Mouse (Mus musculus) limb, embryonic 12.5 days (tissue): Measurements from ENCODE around the gene 3110040N11Rik. TPM values are rescaled to one million over a fixed set of nuclear protein-coding genes. Genes with fewer than 3 reads are reported as not detected.
"Not testable (repeated sequence)": the region's sequence is repeated elsewhere in the genome, so short reads cannot be mapped to it uniquely, and the experiment has no call there.

Source experiments
- ATAC-seq: fragments of 200-750 bp; cut with Nextera tagmentation; 2 replicates; pipeline ENCODE4 v1.8.0; 2017; ENCODE audit warnings: low read depth, moderate TSS enrichment; ENCODE audit not compliant: insufficient number of reproducible peaks, insufficient read depth, low FRiP score, low TSS enrichment
- H3K27ac ChIP-seq: fragments of 300-500 bp; sonication (generic); 2 replicates; pipeline ENCODE4 v1.5.1; 2016; ENCODE audit warnings: mild to moderate bottlenecking, moderate library complexity
- H3K27me3 ChIP-seq: fragments of 300-500 bp; sonication (generic); 2 replicates; pipeline ENCODE4 v1.6.1; 2016; ENCODE audit warnings: mild to moderate bottlenecking, moderate library complexity
- H3K36me3 ChIP-seq: fragments of 300-500 bp; sonication (generic); 2 replicates; pipeline ENCODE4 v1.6.1; 2016; ENCODE audit warnings: mild to moderate bottlenecking, moderate library complexity
- H3K4me1 ChIP-seq: fragments of 300-500 bp; sonication (generic); replicated peaks from 2 replicates; pipeline ENCODE4 v1.6.1; 2016
- H3K4me2 ChIP-seq: fragments of 300-500 bp; sonication (generic); 2 replicates; pipeline ENCODE4 v1.6.1; 2016; ENCODE audit warnings: mild to moderate bottlenecking, moderate library complexity
- H3K4me3 ChIP-seq: fragments of 300-500 bp; sonication (generic); replicated peaks from 2 replicates; pipeline ENCODE4 v1.5.1; 2016; ENCODE audit warnings: mild to moderate bottlenecking
- H3K9ac ChIP-seq: fragments of 300-500 bp; sonication (generic); replicated peaks from 2 replicates; pipeline ENCODE4 v1.6.1; 2016; ENCODE audit warnings: mild to moderate bottlenecking, moderate library complexity
- H3K9me3 ChIP-seq: fragments of 300-500 bp; sonication (generic); 2 replicates; pipeline ENCODE4 v1.6.1; 2016; ENCODE audit warnings: mild to moderate bottlenecking, moderate library complexity
- WGBS: fragments of 180-500 bp; shearing (Covaris S2); methylation state at CpG from one replicate; pipeline ENCODE4 v1.1.7; 2016; 5-methylcytosine and 5-hydroxymethylcytosine counted together
- polyA plus RNA-seq: library from polyadenylated mRNA; unstranded; fragments of >200 nt; fragmentation: Nextera tagmentation; extraction: Ambion mirVana; gene quantifications from 2 replicates; pipeline ENCODE4 v1.2.1, GENCODE M21; 2016

3110040N11Rik gene
- polyA plus RNA-seq, result 50.4 and 57.2 TPM in 2 replicates

GRCm38 (mm10) chr7:81789095-81789757 lies at the start of gene 3110040N11Rik:
3110040N11Rik (minus strand) TSS chr7:81789478.
- Histone ChIP-seq H3K9me3 (no peaks in the 10 kb centered on the region), H3K4me3 (peak within 1 kb of the TSS; percentile 62), H3K27ac (peak within 1 kb of the TSS; percentile 98), H3K4me1 (peaks cover 9% of the 10 kb centered on the region), H3K36me3 (peaks cover 34% of the 10 kb centered on the region), H3K27me3 (no peaks in the 10 kb centered on the region), H3K9ac (peak within 1 kb of the TSS; percentile 83), H3K4me2 (peak within 1 kb of the TSS; percentile 79)
- peak; percentile 82 for ATAC-seq
- WGBS, result under 1% methylated on average over 38 of the region's 38 CpGs

- 86% methylated on average over 5 of the region's 5 CpGs for WGBS
- not testable (repeated sequence) for H3K36me3 ChIP-seq, H3K4me3 ChIP-seq, H3K4me1 ChIP-seq, H3K9me3 ChIP-seq, H3K27ac ChIP-seq, H3K4me2 ChIP-seq, H3K27me3 ChIP-seq, H3K9ac ChIP-seq, ATAC-seq
Measured at GRCm38 (mm10) chr7:81837771-81838170, 48.5 kb upstream of the 3110040N11Rik start.

GRCm38 (mm10) chr7:81835430-81835829 lies 46.2 kb upstream of the 3110040N11Rik start:
- WGBS, result 84% methylated on average over 5 of the region's 5 CpGs

GRCm38 (mm10) chr7:81834847-81835246 lies 45.6 kb upstream of the 3110040N11Rik start:
- Histone ChIP-seq H3K27me3 (no peaks in the 10 kb centered on the region), H3K9ac (no peak overlapping the region), H3K4me1 (peaks cover 4% of the 10 kb centered on the region; the same call in 1 of the 2 replicates), H3K4me3 (no peak overlapping the region), H3K27ac (no peak overlapping the region), H3K9me3 (peaks cover 9% of the 10 kb centered on the region; the same call in 1 of the 2 replicates), H3K36me3 (no peaks in the 10 kb centered on the region), H3K4me2 (no peak overlapping the region)
- ATAC-seq, result no peak

More at GRCm38 (mm10) chr7:81835430-81835829, 46.2 kb upstream of the 3110040N11Rik start:
- ATAC-seq, result no peak
- no peaks in the 10 kb centered on the region for H3K36me3 ChIP-seq
- H3K9ac ChIP-seq, result no peak overlapping the region
- H3K27me3 ChIP-seq, result no peaks in the 10 kb centered on the region
- no peak overlapping the region for H3K4me2 ChIP-seq
- no peak overlapping the region for H3K4me3 ChIP-seq
- H3K9me3 ChIP-seq, result peaks cover 9% of the 10 kb centered on the region; the same call in 1 of the 2 replicates
- H3K27ac ChIP-seq, result no peak overlapping the region
- H3K4me1 ChIP-seq, result no peaks in the 10 kb centered on the region

GRCm38 (mm10) chr7:81829379-81829894 lies 40.2 kb upstream of the 3110040N11Rik start, which contains the start of gene Btbd1:
Btbd1 (minus strand) TSS chr7:81829431.
- Histone ChIP-seq H3K4me2 (peak within 1 kb of the TSS; percentile 83), H3K9me3 (no peaks in the 10 kb centered on the region), H3K27ac (peak within 1 kb of the TSS; percentile 96), H3K4me3 (peak within 1 kb of the TSS; percentile 87), H3K36me3 (no peaks in the 10 kb centered on the region), H3K9ac (peak within 1 kb of the TSS; percentile 91), H3K4me1 (peaks cover 42% of the 10 kb centered on the region), H3K27me3 (no peaks in the 10 kb centered on the region)
- peak; percentile 86 for ATAC-seq
- WGBS, result under 1% methylated on average over 53 of the region's 58 CpGs

- H3K27ac ChIP-seq, result peak overlapping the region; percentile 96
- no peaks in the 10 kb centered on the region for H3K36me3 ChIP-seq
- no peaks in the 10 kb centered on the region for H3K27me3 ChIP-seq
- peak overlapping the region; percentile 87 for H3K4me3 ChIP-seq
- peak; percentile 72 for ATAC-seq
- no peaks in the 10 kb centered on the region for H3K9me3 ChIP-seq
- WGBS, result under 1% methylated on average over 82 of the region's 91 CpGs
- peak overlapping the region; percentile 83 for H3K4me2 ChIP-seq
- H3K4me1 ChIP-seq, result peaks cover 42% of the 10 kb centered on the region
- peak overlapping the region; percentile 91 for H3K9ac ChIP-seq
Measured at GRCm38 (mm10) chr7:81828681-81829378, 39.6 kb upstream of the 3110040N11Rik start.

- Histone ChIP-seq H3K4me1 (peaks cover 42% of the 10 kb centered on the region), H3K27me3 (no peaks in the 10 kb centered on the region), H3K9ac (peak overlapping the region; percentile 91), H3K4me2 (peak overlapping the region; percentile 83), H3K27ac (peak overlapping the region; percentile 96), H3K36me3 (no peaks in the 10 kb centered on the region), H3K4me3 (peak overlapping the region; percentile 87), H3K9me3 (no peaks in the 10 kb centered on the region)
- WGBS, result 29% methylated on average over 17 of the region's 17 CpGs
- no peak for ATAC-seq
Measured at GRCm38 (mm10) chr7:81827806-81828667, 38.8 kb upstream of the 3110040N11Rik start.

GRCm38 (mm10) chr7:81825381-81825780 lies 36.1 kb upstream of the 3110040N11Rik start:
- 64% methylated on average over 3 of the region's 3 CpGs for WGBS
- Histone ChIP-seq H3K4me2 (no peak overlapping the region), H3K9ac (no peak overlapping the region), H3K27ac (no peak overlapping the region), H3K9me3 (no peaks in the 10 kb centered on the region), H3K27me3 (no peaks in the 10 kb centered on the region), H3K4me3 (no peak overlapping the region), H3K36me3 (no peaks in the 10 kb centered on the region), H3K4me1 (peaks cover 42% of the 10 kb centered on the region)
- no peak for ATAC-seq

- no peaks in the 10 kb centered on the region for H3K36me3 ChIP-seq
- H3K9ac ChIP-seq, result no peak overlapping the region
- H3K4me1 ChIP-seq, result peaks cover 39% of the 10 kb centered on the region
- no peaks in the 10 kb centered on the region for H3K9me3 ChIP-seq
- H3K4me2 ChIP-seq, result no peak overlapping the region
- ATAC-seq, result no peak
- H3K27me3 ChIP-seq, result no peaks in the 10 kb centered on the region
- no peak overlapping the region for H3K27ac ChIP-seq
- no peak overlapping the region for H3K4me3 ChIP-seq
- WGBS, result 70% methylated on average over 3 of the region's 3 CpGs
Measured at GRCm38 (mm10) chr7:81824906-81825305, 35.6 kb upstream of the 3110040N11Rik start.

- no peak overlapping the region for H3K4me3 ChIP-seq
Measured at GRCm38 (mm10) chr7:81806067-81806466, 16.8 kb upstream of the 3110040N11Rik start.

More at GRCm38 (mm10) chr7:81806067-81806466, 16.8 kb upstream of the 3110040N11Rik start:
- Histone ChIP-seq H3K27me3 (no peaks in the 10 kb centered on the region), H3K9ac (no peak overlapping the region), H3K4me2 (no peak overlapping the region), H3K4me1 (no peaks in the 10 kb centered on the region), H3K27ac (peak overlapping the region; percentile 17; the same call in 1 of the 2 replicates), H3K9me3 (no peaks in the 10 kb centered on the region), H3K36me3 (peaks cover 25% of the 10 kb centered on the region; the same call in 1 of the 2 replicates)
- no peak for ATAC-seq
- 93% methylated on average over 5 of the region's 5 CpGs for WGBS
